Mouse (Mus musculus) heart, embryonic 12.5 days (tissue): ENCODE measurements around the gene Tmcc3. TPM values are rescaled to one million over a fixed set of nuclear protein-coding genes. Genes with fewer than 3 reads are reported as not detected.
A peak's percentile ranks its signal among the peaks of the same experiment; 100 is the strongest.

Experiments used
- ATAC-seq: fragments of 200-750 bp; cut with Nextera tagmentation; 2 replicates; pipeline ENCODE4 v1.8.0; 2017; ENCODE audit warnings: moderate TSS enrichment, moderate library complexity; ENCODE audit not compliant: insufficient number of reproducible peaks, low FRiP score
- H3K27ac ChIP-seq: fragments of 300-500 bp; sonication (generic); 2 replicates; pipeline ENCODE4 v1.5.1; 2016; ENCODE audit warnings: mild to moderate bottlenecking, moderate library complexity; ENCODE audit not compliant: poor library complexity, severe bottlenecking
- H3K27me3 ChIP-seq: fragments of 300-500 bp; sonication (generic); replicated peaks from 2 replicates; pipeline ENCODE4 v1.6.1; 2016; ENCODE audit warnings: mild to moderate bottlenecking, moderate library complexity
- H3K36me3 ChIP-seq: fragments of 300-500 bp; sonication (generic); 2 replicates; pipeline ENCODE4 v1.6.1; 2016; ENCODE audit warnings: mild to moderate bottlenecking, moderate library complexity
- H3K4me1 ChIP-seq: fragments of 300-500 bp; sonication (generic); replicated peaks from 2 replicates; pipeline ENCODE4 v1.6.1; 2016; ENCODE audit warnings: mild to moderate bottlenecking
- H3K4me2 ChIP-seq: fragments of 300-500 bp; sonication (generic); 2 replicates; pipeline ENCODE4 v1.6.1; 2016; ENCODE audit warnings: mild to moderate bottlenecking, moderate library complexity
- H3K4me3 ChIP-seq: fragments of 300-500 bp; sonication (generic); 2 replicates; pipeline ENCODE4 v1.5.1; 2016; ENCODE audit warnings: mild to moderate bottlenecking
- H3K9ac ChIP-seq: fragments of 300-500 bp; sonication (generic); 2 replicates; pipeline ENCODE4 v1.6.1; 2016; ENCODE audit warnings: mild to moderate bottlenecking, moderate library complexity
- H3K9me3 ChIP-seq: fragments of 300-500 bp; sonication (generic); replicated peaks from 2 replicates; pipeline ENCODE4 v1.6.1; 2016; ENCODE audit warnings: mild to moderate bottlenecking, moderate library complexity
- WGBS: fragments of 180-500 bp; shearing (Covaris S2); methylation state at CpG from one replicate; pipeline ENCODE4 v1.1.7; 2016; 5-methylcytosine and 5-hydroxymethylcytosine counted together
- polyA plus RNA-seq: library from polyadenylated mRNA; unstranded; fragments of >200 nt; fragmentation: Nextera tagmentation; extraction: Ambion mirVana; gene quantifications from 2 replicates; pipeline ENCODE4 v1.2.1, GENCODE M21; 2016

Tmcc3 gene
- 10.2 and 11.1 TPM in 2 replicates for polyA plus RNA-seq

DNA sequence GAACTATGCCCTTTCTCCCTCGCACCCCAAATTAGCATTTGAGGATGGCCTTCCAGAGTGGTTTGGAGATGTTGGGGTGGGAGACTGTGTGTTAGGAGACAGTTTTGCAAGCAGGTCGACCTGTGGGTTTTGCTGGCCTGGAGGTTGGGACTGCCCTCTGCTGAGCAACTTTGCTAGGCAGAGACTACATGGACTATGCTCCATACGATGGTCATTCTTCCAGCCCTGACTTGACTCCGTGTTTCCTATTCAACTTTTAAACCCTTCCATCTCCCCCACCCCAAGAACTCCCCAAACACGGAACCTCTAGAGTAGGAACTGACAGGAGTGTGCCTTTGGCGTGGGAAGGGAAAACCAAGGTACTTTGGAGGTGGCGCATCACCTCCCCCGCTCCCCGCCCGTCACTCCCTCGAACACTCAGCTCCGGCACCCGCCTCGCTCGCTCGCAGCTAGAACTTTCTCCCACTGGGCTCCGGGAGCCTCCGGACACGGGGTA is at the start of gene Tmcc3:
Tmcc3 (plus strand) TSS at position 439 of the 496 bp plus-strand sequence.
- no peaks in the 10 kb centered on the region for H3K4me1 ChIP-seq
- H3K27me3 ChIP-seq, result peaks cover 12% of the 10 kb centered on the region
- H3K4me3 ChIP-seq, result peak within 1 kb of the TSS; percentile 62
- 0 out of 2 replicates have a peak, but pooled peaks cover 5% of the 10 kb centered on the region for H3K9me3 ChIP-seq
- WGBS, result 2% methylated on average over 19 of the region's 19 CpGs
- ATAC-seq, result peak; percentile 39; the same call in 1 of the 2 replicates
- H3K27ac ChIP-seq, result no peak within 1 kb of the TSS
- peak within 1 kb of the TSS; percentile 99 for H3K4me2 ChIP-seq
- H3K36me3 ChIP-seq, result no peaks in the 10 kb centered on the region
- peak within 1 kb of the TSS; percentile 71 for H3K9ac ChIP-seq

DNA sequence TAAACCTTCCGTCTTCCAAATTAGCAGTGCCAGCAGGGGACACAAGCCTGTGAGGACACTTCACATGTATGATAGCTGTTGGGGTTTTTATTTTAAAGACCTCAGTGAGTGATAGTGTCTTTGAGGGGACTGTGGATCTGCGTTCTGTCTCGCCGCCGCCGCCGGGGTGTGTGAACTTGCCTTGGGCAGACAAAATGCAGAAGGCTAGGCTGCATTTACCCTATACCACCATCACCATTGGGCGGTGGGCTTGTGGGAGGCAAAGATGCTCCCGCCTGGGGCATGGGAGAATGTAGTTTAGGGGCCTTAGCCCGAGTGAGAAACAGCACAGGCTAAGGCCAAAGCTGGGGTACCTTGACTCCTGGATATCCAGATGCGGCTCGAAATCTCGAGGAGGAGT is 49.1 kb upstream of the Tmcc3 start:
- H3K4me2 ChIP-seq, result no peak overlapping the region
- H3K4me1 ChIP-seq, result no peaks in the 10 kb centered on the region
- no peaks in the 10 kb centered on the region for H3K9me3 ChIP-seq
- no peaks in the 10 kb centered on the region for H3K27me3 ChIP-seq
- no peak overlapping the region for H3K27ac ChIP-seq
- no peaks in the 10 kb centered on the region for H3K36me3 ChIP-seq
- no peak overlapping the region for H3K9ac ChIP-seq
- no peak overlapping the region for H3K4me3 ChIP-seq
- WGBS, result 81% methylated on average over 13 of the region's 13 CpGs
- ATAC-seq, result no peak

DNA sequence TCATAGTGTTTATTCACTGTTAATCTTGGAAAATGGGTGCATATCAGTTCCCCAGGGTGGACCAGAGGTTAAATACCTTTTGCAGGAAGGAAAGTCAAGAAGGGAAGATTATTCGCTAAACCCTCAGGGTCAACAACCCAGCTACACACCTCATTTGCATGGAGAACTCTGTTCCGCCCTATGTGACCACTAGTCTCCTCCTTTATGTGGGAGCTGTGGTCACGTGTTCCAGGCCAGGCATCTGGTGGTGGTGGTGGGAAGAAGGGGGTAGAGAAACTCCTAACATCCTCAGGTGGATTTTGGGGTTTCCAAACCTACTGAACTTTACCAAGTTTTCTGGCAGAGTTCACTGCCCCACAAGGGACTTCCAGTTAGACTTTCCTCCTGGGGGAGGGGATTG is 48.5 kb upstream of the Tmcc3 start:
- no peaks in the 10 kb centered on the region for H3K36me3 ChIP-seq
- H3K9me3 ChIP-seq, result no peaks in the 10 kb centered on the region
- no peak for ATAC-seq
- H3K4me2 ChIP-seq, result no peak overlapping the region
- no peak overlapping the region for H3K27ac ChIP-seq
- no peaks in the 10 kb centered on the region for H3K27me3 ChIP-seq
- WGBS, result 76% methylated on average over 3 of the region's 3 CpGs
- H3K4me3 ChIP-seq, result no peak overlapping the region
- no peaks in the 10 kb centered on the region for H3K4me1 ChIP-seq
- no peak overlapping the region for H3K9ac ChIP-seq

DNA sequence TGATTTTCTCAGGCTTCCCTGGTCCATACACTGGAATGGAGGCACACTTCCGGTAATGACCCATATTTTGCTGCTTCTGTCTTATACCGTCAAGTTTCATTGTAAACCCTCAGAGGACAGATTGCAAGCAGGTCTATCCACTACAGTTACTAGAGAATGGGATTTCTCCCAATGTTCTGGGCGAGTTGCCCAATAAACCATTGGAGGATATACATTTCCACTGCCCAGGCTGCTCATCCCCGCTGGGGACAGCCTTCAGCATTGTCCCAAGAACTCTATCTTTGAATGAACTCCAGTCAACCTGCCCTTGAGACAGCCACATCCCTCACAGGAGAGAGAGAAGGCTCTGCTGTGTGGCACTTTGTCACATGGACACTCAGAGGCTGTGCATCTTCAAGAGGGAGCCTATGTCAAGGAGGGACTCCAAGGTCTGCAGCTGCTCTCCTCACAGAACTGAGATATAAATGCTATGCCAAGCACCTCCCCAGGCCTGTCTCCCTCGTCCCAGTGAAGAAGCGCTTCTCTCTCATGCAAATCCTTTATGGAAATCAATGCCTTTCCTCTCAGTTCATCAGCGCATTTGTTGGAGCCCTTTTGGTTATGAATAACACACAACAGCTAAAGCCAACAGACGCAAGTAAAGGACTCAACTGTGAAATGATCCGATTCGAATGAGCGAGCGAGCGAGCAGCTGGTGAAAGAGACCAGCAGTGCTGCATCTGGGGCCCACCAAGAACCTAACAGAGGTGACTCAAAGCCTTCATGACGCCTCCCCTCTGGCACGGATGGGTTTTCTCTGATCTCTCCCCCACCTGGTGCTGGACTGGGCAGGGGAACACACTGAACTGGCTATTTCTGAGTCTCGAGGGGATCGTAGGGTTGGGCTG is 45.9 kb upstream of the Tmcc3 start:
- WGBS, result 71% methylated on average over 17 of the region's 17 CpGs
- no peak for ATAC-seq

DNA sequence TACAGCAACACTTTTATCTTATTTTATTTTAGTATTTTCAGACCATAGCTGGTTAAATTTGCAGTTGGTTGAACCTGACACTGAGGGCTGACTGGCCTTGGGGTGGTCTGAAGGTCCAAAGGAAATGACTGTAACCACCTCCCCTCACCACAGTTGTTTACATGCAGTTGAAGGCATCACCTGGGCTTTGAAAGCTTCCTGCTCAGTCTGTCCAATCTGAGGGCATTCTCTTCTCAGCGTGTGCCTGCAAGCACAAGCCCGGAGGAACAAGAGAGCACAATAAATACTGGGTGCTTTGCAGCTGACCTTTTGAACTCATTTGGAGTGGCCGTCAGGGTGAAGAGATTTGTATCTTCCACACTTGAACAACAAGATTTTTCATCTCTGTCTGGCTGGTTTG is 36.4 kb upstream of the Tmcc3 start:
- WGBS, result 38% methylated on average over 3 of the region's 3 CpGs

More for the DNA sequence above, 45.9 kb upstream of the Tmcc3 start:
- Histone ChIP-seq H3K27me3 (no peaks in the 10 kb centered on the region), H3K36me3 (no peaks in the 10 kb centered on the region), H3K9me3 (peaks cover 3% of the 10 kb centered on the region; the same call in 1 of the 2 replicates), H3K9ac (no peak overlapping the region), H3K4me2 (no peak overlapping the region), H3K4me3 (no peak overlapping the region), H3K4me1 (no peaks in the 10 kb centered on the region), H3K27ac (no peak overlapping the region)

DNA sequence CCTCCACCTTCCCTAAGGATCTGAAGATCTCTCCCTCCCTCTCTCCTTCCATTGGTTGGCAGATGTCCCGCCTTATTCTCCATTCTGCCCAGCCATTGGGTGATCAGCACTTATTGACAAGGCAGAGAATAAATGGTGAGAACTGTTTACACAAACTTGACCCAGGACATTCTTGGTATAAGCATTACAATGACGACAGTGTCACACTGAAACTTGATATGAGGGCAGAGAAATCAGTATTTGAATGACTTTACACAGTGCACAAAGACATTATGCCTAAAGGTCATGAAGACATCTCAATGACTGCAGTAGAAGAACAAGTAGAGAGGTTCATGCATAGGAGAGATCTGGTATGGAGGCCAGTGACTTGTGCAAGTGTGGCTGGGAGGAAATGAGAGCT is 35.2 kb upstream of the Tmcc3 start:
- ATAC-seq, result no peak
- Histone ChIP-seq H3K4me2 (no peak overlapping the region), H3K27me3 (no peaks in the 10 kb centered on the region), H3K27ac (no peak overlapping the region), H3K36me3 (no peaks in the 10 kb centered on the region), H3K4me3 (no peak overlapping the region), H3K9ac (no peak overlapping the region), H3K9me3 (no peaks in the 10 kb centered on the region), H3K4me1 (peaks cover 4% of the 10 kb centered on the region)
- WGBS, result 56% methylated on average over 2 of the region's 2 CpGs

More for the DNA sequence above, 36.4 kb upstream of the Tmcc3 start:
- no peak overlapping the region for H3K9ac ChIP-seq
- no peak overlapping the region for H3K4me2 ChIP-seq
- no peak overlapping the region for H3K4me3 ChIP-seq
- H3K27me3 ChIP-seq, result no peaks in the 10 kb centered on the region
- no peak overlapping the region for H3K27ac ChIP-seq
- ATAC-seq, result no peak
- H3K4me1 ChIP-seq, result peaks cover 4% of the 10 kb centered on the region
- H3K9me3 ChIP-seq, result no peaks in the 10 kb centered on the region
- no peaks in the 10 kb centered on the region for H3K36me3 ChIP-seq

DNA sequence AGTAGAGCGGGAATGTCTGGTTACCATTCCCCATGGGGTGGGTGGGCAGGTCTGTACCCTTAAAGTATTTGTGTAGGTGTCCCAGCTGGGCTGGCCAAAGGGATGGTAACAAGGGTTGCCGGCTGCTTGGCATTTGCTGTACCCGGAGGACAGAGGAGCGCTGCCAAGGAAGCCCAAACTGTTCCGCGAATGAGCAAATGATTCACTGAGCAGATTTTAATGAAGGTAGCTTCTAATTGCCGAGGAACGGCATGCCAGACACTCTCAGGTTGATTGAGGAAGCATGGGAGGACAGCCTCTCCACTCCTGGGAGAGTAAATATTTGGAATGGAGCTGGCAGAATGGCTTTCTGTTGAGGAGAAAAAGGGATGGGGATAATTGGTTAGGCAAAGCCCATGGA is 29.6 kb upstream of the Tmcc3 start:
- no peaks in the 10 kb centered on the region for H3K9me3 ChIP-seq
- 90% methylated on average over 8 of the region's 8 CpGs for WGBS
- H3K4me2 ChIP-seq, result no peak overlapping the region
- H3K27me3 ChIP-seq, result no peaks in the 10 kb centered on the region
- ATAC-seq, result no peak
- no peak overlapping the region for H3K4me3 ChIP-seq
- no peaks in the 10 kb centered on the region for H3K36me3 ChIP-seq
- no peak overlapping the region for H3K9ac ChIP-seq
- no peak overlapping the region for H3K27ac ChIP-seq
- peaks cover 4% of the 10 kb centered on the region for H3K4me1 ChIP-seq

DNA sequence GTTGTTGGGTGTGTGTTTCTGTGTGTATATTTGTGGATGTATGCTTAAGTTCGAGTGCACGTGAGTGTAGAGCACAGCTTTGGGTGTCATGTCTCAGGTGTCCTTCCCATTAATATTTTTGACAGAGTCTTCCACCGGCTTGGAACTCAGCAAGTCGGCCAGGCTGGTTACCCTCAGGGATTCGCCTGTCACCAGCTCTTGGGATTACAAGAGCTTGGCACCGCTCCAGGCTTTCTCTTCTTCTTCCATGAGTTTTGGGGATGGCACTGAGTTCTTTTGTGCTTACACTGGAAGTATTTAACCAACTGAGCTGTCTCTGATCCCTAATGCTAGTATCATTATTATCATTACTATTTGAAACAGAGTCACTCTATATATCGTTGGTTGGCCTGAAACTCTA is 29.0 kb upstream of the Tmcc3 start:
- WGBS, result 76% methylated on average over 7 of the region's 7 CpGs
- no peaks in the 10 kb centered on the region for H3K9me3 ChIP-seq
- no peak for ATAC-seq

DNA sequence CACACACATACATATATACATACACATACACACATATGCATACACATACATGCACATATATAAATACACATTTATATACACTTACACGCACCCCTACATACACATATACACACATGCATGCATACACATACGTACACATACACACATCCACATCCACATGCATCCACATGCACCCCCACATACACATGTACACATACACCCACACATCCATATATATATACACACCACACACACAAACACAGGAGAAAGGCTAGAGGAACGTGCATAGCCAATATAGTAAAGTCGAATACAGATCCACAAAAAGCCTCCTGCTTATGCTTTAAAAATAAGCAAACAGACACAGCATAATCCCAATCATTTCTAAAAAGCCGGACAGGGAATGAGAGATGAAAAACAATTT is 17.3 kb upstream of the Tmcc3 start:
- no peaks in the 10 kb centered on the region for H3K4me1 ChIP-seq
- no peaks in the 10 kb centered on the region for H3K36me3 ChIP-seq
- H3K9me3 ChIP-seq, result no peaks in the 10 kb centered on the region
- WGBS, result 81% methylated on average over 5 of the region's 5 CpGs
- H3K4me3 ChIP-seq, result no peak overlapping the region
- no peak overlapping the region for H3K27ac ChIP-seq
- no peak for ATAC-seq
- no peaks in the 10 kb centered on the region for H3K27me3 ChIP-seq
- no peak overlapping the region for H3K9ac ChIP-seq
- H3K4me2 ChIP-seq, result no peak overlapping the region

More for the DNA sequence above, 29.0 kb upstream of the Tmcc3 start:
- Histone ChIP-seq H3K4me1 (peaks cover 4% of the 10 kb centered on the region), H3K4me3 (no peak overlapping the region), H3K27ac (no peak overlapping the region), H3K9ac (no peak overlapping the region), H3K4me2 (no peak overlapping the region), H3K27me3 (no peaks in the 10 kb centered on the region), H3K36me3 (no peaks in the 10 kb centered on the region)

DNA sequence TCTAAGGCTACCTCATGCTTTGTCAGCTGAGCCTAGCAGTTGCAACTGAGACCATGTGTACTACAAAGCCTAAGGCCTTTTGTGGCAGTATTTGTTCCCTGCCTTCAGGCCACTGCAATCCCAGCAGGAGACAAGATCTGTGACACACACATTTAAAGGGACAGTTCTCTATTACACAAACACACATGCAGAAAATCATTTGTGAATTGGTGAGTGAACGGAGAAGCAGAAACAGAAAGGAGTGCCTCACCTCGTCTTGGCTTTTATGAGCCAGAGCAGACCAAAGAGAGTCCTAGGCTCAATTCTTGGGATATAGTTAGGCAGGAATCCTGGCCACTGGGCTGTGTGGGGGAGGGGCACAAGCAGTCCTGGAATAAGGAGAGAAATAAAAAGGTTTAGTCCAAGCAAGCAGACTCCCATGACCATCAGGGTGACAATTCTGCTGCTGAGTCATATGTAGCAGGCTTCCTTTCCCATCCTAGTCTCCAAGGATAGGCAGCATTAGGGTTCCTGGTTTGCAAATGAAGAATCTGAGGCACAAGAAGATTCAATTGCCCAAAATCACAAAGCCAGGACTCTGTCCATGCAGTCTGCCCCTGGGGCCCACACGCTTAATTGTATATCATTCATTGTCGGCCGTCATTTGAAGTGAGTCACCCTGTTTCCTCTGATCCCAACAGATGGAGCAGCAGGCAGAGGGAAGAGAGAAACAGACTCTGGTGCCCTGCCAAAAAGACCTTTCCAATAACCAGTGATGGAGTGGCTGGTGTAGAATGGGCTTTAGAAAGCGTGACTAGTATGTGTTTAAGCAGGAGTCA is 16.6 kb upstream of the Tmcc3 start:
- 66% methylated on average over 6 of the region's 6 CpGs for WGBS
- ATAC-seq, result no peak
- H3K9ac ChIP-seq, result no peak overlapping the region
- H3K4me2 ChIP-seq, result no peak overlapping the region
- no peaks in the 10 kb centered on the region for H3K4me1 ChIP-seq
- no peaks in the 10 kb centered on the region for H3K9me3 ChIP-seq
- no peaks in the 10 kb centered on the region for H3K36me3 ChIP-seq
- no peak overlapping the region for H3K4me3 ChIP-seq
- no peak overlapping the region for H3K27ac ChIP-seq
- H3K27me3 ChIP-seq, result no peaks in the 10 kb centered on the region
